Mouse (Mus musculus): Measurements from ENCODE around the gene Selenop. TPM values are rescaled to one million over a fixed set of nuclear protein-coding genes. Genes with fewer than 3 reads are reported as not detected.

Selenop gene
- total and polyA plus RNA-seq, 3 experiments = 3.3 to 16.5 (median 7.3) TPM

GRCm38 (mm10) chr15:3259025-3259424 lies 9.3 kb upstream of the Selenop start:
- Histone ChIP-seq H3K9me3 (replicated peaks; ENCODE audit: low read length) (no peaks in the 10 kb centered on the region), H3K4me3 (replicated peaks in 1 of 3; ENCODE audit: low read depth in 2 of 3, low read length in 2 of 3, poor library complexity in 1 of 3) (no peak overlapping the region), H3K4me2 (ENCODE audit: insufficient read depth, low read depth, poor library complexity, severe bottlenecking) (no peak overlapping the region), H3K27ac (ENCODE audit: insufficient read depth, low read depth) (no peak overlapping the region), H3K27me3 (replicated peaks) (no peaks in the 10 kb centered on the region), H3K4me1 (ENCODE audit: control insufficient read depth in 1 of 2, insufficient read depth in 2 of 2) (no peaks in the 10 kb centered on the region), H3K36me3 (replicated peaks in 1 of 2; ENCODE audit: control insufficient read depth in 1 of 2, insufficient read depth in 1 of 2, low read length in 1 of 2) (no peaks in the 10 kb centered on the region), H3K79me2 (replicated peaks; ENCODE audit: control insufficient read depth, extremely low read depth, insufficient read depth, poor library complexity, severe bottlenecking) (no peaks in the 10 kb centered on the region), H3K9ac (ENCODE audit: insufficient read depth, low read depth) (no peak overlapping the region)
- in situ Hi-C loops (cut with MboI; ENCODE audit: low pct_ligation_motif_present, low pct_unique_long_range_greater_than_20kb, low sequenced_read_pairs) = no loop called here
- DNase-seq (ENCODE audit: extremely low read depth) = no peak
- TF ChIP-seq CHD1 (IDR thresholded peaks at IDR 0.05; ENCODE audit: low read depth, low read length) (no peak), NRF1 (IDR thresholded peaks at IDR 0.05; ENCODE audit: low read depth, low read length) (no peak), ELF1 (IDR thresholded peaks at IDR 0.05; ENCODE audit: low read depth, low read length) (no peak), NELFE (IDR thresholded peaks at IDR 0.05; ENCODE audit: low read depth, low read length) (no peak), EP300 (IDR thresholded peaks at IDR 0.05; ENCODE audit: low read length) (no peak)
- dilution Hi-C loops (cut with MboI; ENCODE audit: extremely low pct_ligation_motif_present, extremely low pct_unique_long_range_greater_than_20kb, low sequenced_read_pairs) = no loop called here

GRCm38 (mm10) chr15:3260309-3260708 lies 8.0 kb upstream of the Selenop start:
- Histone ChIP-seq H3K36me3 (replicated peaks in 1 of 2; ENCODE audit: control insufficient read depth in 1 of 2, insufficient read depth in 1 of 2, low read length in 1 of 2) (no peaks in the 10 kb centered on the region), H3K9me3 (replicated peaks; ENCODE audit: low read length) (no peaks in the 10 kb centered on the region), H3K9ac (ENCODE audit: insufficient read depth, low read depth) (no peak overlapping the region), H3K4me3 (replicated peaks in 1 of 3; ENCODE audit: low read depth in 2 of 3, low read length in 2 of 3, poor library complexity in 1 of 3) (no peak overlapping the region), H3K79me2 (replicated peaks; ENCODE audit: control insufficient read depth, extremely low read depth, insufficient read depth, poor library complexity, severe bottlenecking) (no peaks in the 10 kb centered on the region), H3K4me2 (ENCODE audit: insufficient read depth, low read depth, poor library complexity, severe bottlenecking) (no peak overlapping the region), H3K27ac (ENCODE audit: insufficient read depth, low read depth) (no peak overlapping the region), H3K4me1 (ENCODE audit: control insufficient read depth in 1 of 2, insufficient read depth in 2 of 2) (no peaks in the 10 kb centered on the region), H3K27me3 (replicated peaks) (no peaks in the 10 kb centered on the region)
- in situ Hi-C loops (cut with MboI; ENCODE audit: low pct_ligation_motif_present, low pct_unique_long_range_greater_than_20kb, low sequenced_read_pairs) (no loop called here), dilution Hi-C loops (cut with MboI; ENCODE audit: extremely low pct_ligation_motif_present, extremely low pct_unique_long_range_greater_than_20kb, low sequenced_read_pairs) (no loop called here)
- DNase-seq (ENCODE audit: extremely low read depth) = no peak
- TF ChIP-seq MYC (IDR thresholded peaks at IDR 0.05; ENCODE audit: low read depth, low read length) (no peak), MAFK (IDR thresholded peaks at IDR 0.05; ENCODE audit: insufficient replicate concordance, low read length) (no peak), ZKSCAN1 (IDR thresholded peaks at IDR 0.05; ENCODE audit: borderline replicate concordance, low read depth, low read length) (no peak), HCFC1 (IDR thresholded peaks at IDR 0.05; ENCODE audit: low read depth, low read length) (no peak), ELF1 (IDR thresholded peaks at IDR 0.05; ENCODE audit: low read depth, low read length) (no peak), JUND (conservative IDR thresholded peaks at IDR 0.05; ENCODE audit: low read depth, low read length) (no peak), MAX (IDR thresholded peaks at IDR 0.05; ENCODE audit: low read length) (no peak)

GRCm38 (mm10) chr15:3262883-3263282 lies 5.5 kb upstream of the Selenop start:
- no peak for DNase-seq (ENCODE audit: extremely low read depth)
- Histone ChIP-seq H3K4me3 (replicated peaks in 1 of 3; ENCODE audit: low read depth in 2 of 3, low read length in 2 of 3, poor library complexity in 1 of 3) (no peak overlapping the region), H3K4me1 (ENCODE audit: control insufficient read depth in 1 of 2, insufficient read depth in 2 of 2) (no peaks in the 10 kb centered on the region), H3K36me3 (replicated peaks in 1 of 2; ENCODE audit: control insufficient read depth in 1 of 2, insufficient read depth in 1 of 2, low read length in 1 of 2) (no peaks in the 10 kb centered on the region), H3K9me3 (replicated peaks; ENCODE audit: low read length) (no peaks in the 10 kb centered on the region), H3K27me3 (replicated peaks) (no peaks in the 10 kb centered on the region), H3K4me2 (ENCODE audit: insufficient read depth, low read depth, poor library complexity, severe bottlenecking) (no peak overlapping the region), H3K79me2 (replicated peaks; ENCODE audit: control insufficient read depth, extremely low read depth, insufficient read depth, poor library complexity, severe bottlenecking) (no peaks in the 10 kb centered on the region), H3K9ac (ENCODE audit: insufficient read depth, low read depth) (no peak overlapping the region), H3K27ac (ENCODE audit: insufficient read depth, low read depth) (no peak overlapping the region)
- dilution Hi-C loops (cut with MboI; ENCODE audit: extremely low pct_ligation_motif_present, extremely low pct_unique_long_range_greater_than_20kb, low sequenced_read_pairs) = no loop called here
- TF ChIP-seq MAZ (IDR thresholded peaks at IDR 0.05; ENCODE audit: low read depth, low read length) (no peak), GABPA (IDR thresholded peaks at IDR 0.05; ENCODE audit: insufficient replicate concordance, low read depth, low read length) (no peak), ZKSCAN1 (IDR thresholded peaks at IDR 0.05; ENCODE audit: borderline replicate concordance, low read depth, low read length) (no peak), HCFC1 (IDR thresholded peaks at IDR 0.05; ENCODE audit: low read depth, low read length) (no peak)
- in situ Hi-C loops (cut with MboI; ENCODE audit: low pct_ligation_motif_present, low pct_unique_long_range_greater_than_20kb, low sequenced_read_pairs) = no loop called here

Measured in CH12.LX (cell line).